Mouse (Mus musculus) activated CD4-positive, CD25-positive, alpha-beta regulatory T cell, adult 9 weeks (primary cell): ENCODE measurements around the gene Zfp369. TPM values are rescaled to one million over a fixed set of nuclear protein-coding genes. Genes with fewer than 3 reads are reported as not detected.

Source experiments
- polyA plus RNA-seq: library from polyadenylated mRNA; unstranded; fragments of 100-300 nt; shearing (Covaris generic); gene quantifications from one replicate; pipeline ENCODE4 v1.2.1, GENCODE M21; 2017

Gene Zfp369
- 21.5 TPM for polyA plus RNA-seq

DNA sequence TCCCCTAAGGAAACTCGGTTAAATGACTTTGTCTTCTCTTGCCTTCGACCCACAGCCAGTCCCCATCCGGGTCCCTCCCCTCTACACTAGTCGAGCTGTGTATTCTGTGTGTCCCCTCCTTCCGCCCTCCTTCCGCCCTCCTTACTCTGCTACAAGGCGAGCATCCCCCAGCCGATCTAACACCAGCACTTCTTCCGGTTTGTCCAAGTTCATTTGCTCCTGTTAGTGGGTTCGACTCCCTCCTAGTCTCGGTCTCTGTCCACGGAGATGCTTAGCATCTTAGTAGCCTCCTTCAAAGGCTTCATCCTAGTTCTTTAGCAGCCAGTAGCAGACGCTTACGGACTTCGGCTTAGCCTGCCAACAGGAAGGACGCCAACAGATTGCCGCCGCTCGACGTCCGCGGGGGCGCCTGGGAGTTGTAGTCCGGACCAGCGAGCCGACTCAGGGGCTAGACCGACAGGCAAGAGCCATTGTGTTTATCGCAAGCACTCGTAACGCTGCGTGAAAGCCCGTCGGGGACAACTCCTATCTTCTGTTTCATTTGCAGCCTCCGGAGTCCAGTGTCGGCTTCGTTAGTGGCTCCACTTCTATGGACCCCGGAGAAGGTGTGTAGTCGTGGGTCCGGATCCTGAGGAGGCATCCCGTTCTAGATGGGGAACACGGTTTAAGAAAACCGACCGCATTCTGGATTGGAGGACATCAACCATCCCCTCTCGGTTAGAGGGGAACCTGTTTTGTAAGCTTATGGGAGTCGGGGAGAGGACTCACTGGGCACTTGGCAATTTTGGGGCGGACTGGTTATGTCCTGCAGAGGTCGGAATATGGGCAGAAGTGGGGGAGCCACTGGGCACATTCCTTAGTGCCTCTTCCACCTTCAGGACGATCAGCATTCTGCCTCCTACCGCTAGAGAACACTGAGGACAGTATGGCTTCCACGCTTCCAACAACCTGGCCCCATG lies at the start of gene Zfp369:
Gene Zfp369 (plus strand): TSS at position 432 of the 959 bp plus-strand sequence.

DNA sequence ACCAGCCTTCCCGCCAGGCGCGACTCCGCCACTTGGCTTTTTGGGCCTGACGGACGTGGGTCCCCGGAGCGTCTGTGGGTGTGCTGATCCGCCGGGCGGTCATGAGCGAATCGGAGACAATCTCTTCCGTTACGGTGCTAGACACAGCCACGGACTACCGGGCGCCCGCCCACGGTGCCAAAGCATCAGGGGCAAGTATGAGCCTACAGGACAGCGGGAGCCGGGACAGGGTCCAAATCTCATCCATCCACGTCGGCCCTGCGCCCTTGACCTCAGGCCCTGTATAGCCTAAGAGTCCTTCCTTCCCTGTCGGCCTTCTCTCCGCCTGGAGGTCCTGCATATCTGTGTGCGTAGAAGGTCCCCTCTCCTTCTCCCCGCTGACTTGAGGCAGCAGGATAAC lies 19.4 kb upstream of the Zfp369 start, which contains the start of gene Gm10775:
Gene Gm10775 (plus strand): TSS at position 301 of the 400 bp plus-strand sequence.

Other genes starting within 250 kb of the Zfp369 start
- not detected for gene Spata31d1c, start 245.8 kb upstream of the Zfp369 start, polyA plus RNA-seq
- gene Prss47, start 226.1 kb upstream of the Zfp369 start, polyA plus RNA-seq, result not detected
- 22.2 TPM for gene Mfsd14b, start 165.8 kb upstream of the Zfp369 start, polyA plus RNA-seq
- not detected for gene Olfr465-ps1, start 140.7 kb upstream of the Zfp369 start, polyA plus RNA-seq
- gene Olfr466, start 128.6 kb upstream of the Zfp369 start, polyA plus RNA-seq, result not detected
- not detected for gene Nlrp4f, start 72.8 kb upstream of the Zfp369 start, polyA plus RNA-seq
- not detected for gene Gm10775, start 19.3 kb upstream of the Zfp369 start, polyA plus RNA-seq
- gene Gm10139, start 233.9 kb downstream of the Zfp369 start, polyA plus RNA-seq, result not detected